Mouse (Mus musculus) C2C12 (cell line): ENCODE measurements around the gene Ncam1.

ENCODE experiments used
- CEBPB ChIP-seq: IDR thresholded peaks from one replicate; pipeline ENCODE4 v1.6.1; 2011; ENCODE audit warnings: low read depth, mild to moderate bottlenecking, control low read depth, moderate library complexity
- CTCF ChIP-seq: IDR thresholded peaks from one replicate; pipeline ENCODE4 v1.5.1; 2011; ENCODE audit not compliant: control insufficient read depth, insufficient read depth, insufficient read length
- FOSL1 ChIP-seq: IDR thresholded peaks from one replicate; pipeline ENCODE4 v1.8.0; 2011; ENCODE audit warnings: mild to moderate bottlenecking, low read length; ENCODE audit not compliant: poor library complexity, insufficient read depth, severe bottlenecking
- MAX ChIP-seq: IDR thresholded peaks from one replicate; pipeline ENCODE4 v1.6.1; 2011; ENCODE audit warnings: mild to moderate bottlenecking, control low read depth
- MYOD1 ChIP-seq: IDR thresholded peaks from one replicate; pipeline ENCODE4 v1.6.1; 2011; ENCODE audit warnings: low read depth; ENCODE audit not compliant: control insufficient read depth, insufficient read length
- MYOG ChIP-seq: IDR thresholded peaks from one replicate; pipeline ENCODE4 v1.6.1; 2011; ENCODE audit not compliant: control insufficient read depth, insufficient read length; ENCODE audit errors: extremely low read depth
- USF1 ChIP-seq: IDR thresholded peaks from one replicate; pipeline ENCODE4 v1.6.1; 2011; ENCODE audit warnings: low read depth, mild to moderate bottlenecking, control low read depth, moderate library complexity

- TF ChIP-seq CTCF (no peak), MYOG (no peak), MAX (peak; percentile 69), USF1 (no peak), CEBPB (no peak), FOSL1 (no peak), MYOD1 (peak; percentile 48)
Measured at GRCm38 (mm10) chr9:49798806-49799205, at the start of gene Ncam1.
